Mouse (Mus musculus) small intestine, adult 2 months (tissue): ENCODE measurements around the gene Gm20219. TPM values are rescaled to one million over a fixed set of nuclear protein-coding genes. Genes with fewer than 3 reads are reported as not detected.

ENCODE experiments used
- H3K27ac ChIP-seq: fragments of 200-500 bp; 2 replicates; pipeline ENCODE4 v1.5.1; 2012; ENCODE audit warnings: low read depth, low read length, control low read depth, inconsistent platforms; ENCODE audit not compliant: insufficient read depth
- H3K27me3 ChIP-seq: fragments of 200-500 bp; 2 replicates; pipeline ENCODE4 v1.6.1; 2012; ENCODE audit warnings: mild to moderate bottlenecking, moderate library complexity, low read length, inconsistent platforms; ENCODE audit not compliant: control insufficient read depth, insufficient read depth
- H3K36me3 ChIP-seq: fragments of 200-500 bp; 2 replicates; pipeline ENCODE4 v1.6.1; 2012; ENCODE audit warnings: mild to moderate bottlenecking, low read length, control low read depth, inconsistent platforms; ENCODE audit not compliant: control insufficient read depth, insufficient read depth
- H3K4me1 ChIP-seq: fragments of 200-500 bp; 2 replicates; pipeline ENCODE4 v1.6.1; 2012; ENCODE audit warnings: low read length, inconsistent platforms, mixed read lengths; ENCODE audit not compliant: control insufficient read depth, insufficient read depth, insufficient read length
- H3K4me3 ChIP-seq: fragments of 200-500 bp; 2 replicates; pipeline ENCODE4 v1.5.1; 2012; ENCODE audit warnings: low read depth, mild to moderate bottlenecking, control low read depth, inconsistent platforms, low read length, moderate library complexity
- CTCF ChIP-seq: fragments of 200-500 bp; IDR thresholded peaks from 2 replicates; pipeline ENCODE4 v1.5.1; 2012; ENCODE audit warnings: low read depth, mild to moderate bottlenecking, control low read depth, inconsistent platforms, low read length, moderate library complexity, mixed read lengths; ENCODE audit not compliant: insufficient replicate concordance, insufficient read length; ENCODE audit errors: extremely low read depth
- POLR2A ChIP-seq: fragments of 200-500 bp; IDR thresholded peaks from 2 replicates; pipeline ENCODE4 v1.6.1; 2012; ENCODE audit warnings: low read depth, mild to moderate bottlenecking, control low read depth, inconsistent platforms, low read length, moderate library complexity
- WGBS: fragments of 180-500 bp; shearing (Covaris S2); methylation state at CpG from one replicate; pipeline ENCODE4 v1.1.7; 2018; 5-methylcytosine and 5-hydroxymethylcytosine counted together
- polyA plus RNA-seq: library from polyadenylated mRNA; depleted of rRNA; stranded (reverse); fragments of >200 nt; gene quantifications from 2 replicates; pipeline ENCODE4 v1.2.3, GENCODE M21; 2012

The Gm20219 gene
- polyA plus RNA-seq, 1 experiment: 2.7 TPM

DNA sequence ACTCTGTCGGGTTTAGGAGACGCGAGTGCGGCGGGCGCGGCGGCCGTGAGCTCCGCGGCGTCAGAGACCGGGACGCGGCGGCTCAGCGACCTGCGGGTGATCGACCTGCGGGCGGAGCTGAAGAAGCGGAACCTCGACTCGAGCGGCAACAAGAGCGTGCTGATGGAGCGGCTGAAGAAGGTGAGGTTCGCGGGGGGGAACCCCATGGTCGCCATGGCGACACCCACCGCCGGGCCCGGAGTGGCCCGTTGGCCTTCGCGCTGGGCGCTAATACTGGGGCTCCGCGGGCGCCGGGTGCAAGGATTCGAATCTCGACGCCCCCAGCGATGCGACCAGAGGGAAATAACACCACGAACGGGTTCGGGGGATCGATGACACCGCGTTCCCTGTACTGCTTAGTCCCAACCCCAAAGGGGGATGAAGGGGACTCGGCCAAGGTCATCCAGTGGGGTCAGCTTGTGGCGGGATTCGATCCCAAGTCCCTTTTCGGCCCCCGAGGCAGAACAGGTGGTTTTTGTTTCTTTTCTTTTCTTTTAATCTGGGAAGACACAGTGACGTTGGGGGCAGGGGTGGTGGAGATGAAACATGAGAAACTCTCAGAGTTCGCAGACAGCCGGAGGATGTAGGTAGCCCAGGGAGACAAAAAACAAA is 31.1 kb upstream of the Gm20219 start:
- peaks cover 50% of the 10 kb centered on the region for H3K36me3 ChIP-seq
- H3K27me3 ChIP-seq: no peaks in the 10 kb centered on the region
- peaks cover 19% of the 10 kb centered on the region for H3K4me1 ChIP-seq
- under 1% methylated on average over 61 of the region's 61 CpGs for WGBS
- no peak for TF ChIP-seq CTCF
- TF ChIP-seq POLR2A: no peak
- H3K27ac ChIP-seq: peak overlapping the region; percentile 80
- peak overlapping the region; percentile 95 for H3K4me3 ChIP-seq

DNA sequence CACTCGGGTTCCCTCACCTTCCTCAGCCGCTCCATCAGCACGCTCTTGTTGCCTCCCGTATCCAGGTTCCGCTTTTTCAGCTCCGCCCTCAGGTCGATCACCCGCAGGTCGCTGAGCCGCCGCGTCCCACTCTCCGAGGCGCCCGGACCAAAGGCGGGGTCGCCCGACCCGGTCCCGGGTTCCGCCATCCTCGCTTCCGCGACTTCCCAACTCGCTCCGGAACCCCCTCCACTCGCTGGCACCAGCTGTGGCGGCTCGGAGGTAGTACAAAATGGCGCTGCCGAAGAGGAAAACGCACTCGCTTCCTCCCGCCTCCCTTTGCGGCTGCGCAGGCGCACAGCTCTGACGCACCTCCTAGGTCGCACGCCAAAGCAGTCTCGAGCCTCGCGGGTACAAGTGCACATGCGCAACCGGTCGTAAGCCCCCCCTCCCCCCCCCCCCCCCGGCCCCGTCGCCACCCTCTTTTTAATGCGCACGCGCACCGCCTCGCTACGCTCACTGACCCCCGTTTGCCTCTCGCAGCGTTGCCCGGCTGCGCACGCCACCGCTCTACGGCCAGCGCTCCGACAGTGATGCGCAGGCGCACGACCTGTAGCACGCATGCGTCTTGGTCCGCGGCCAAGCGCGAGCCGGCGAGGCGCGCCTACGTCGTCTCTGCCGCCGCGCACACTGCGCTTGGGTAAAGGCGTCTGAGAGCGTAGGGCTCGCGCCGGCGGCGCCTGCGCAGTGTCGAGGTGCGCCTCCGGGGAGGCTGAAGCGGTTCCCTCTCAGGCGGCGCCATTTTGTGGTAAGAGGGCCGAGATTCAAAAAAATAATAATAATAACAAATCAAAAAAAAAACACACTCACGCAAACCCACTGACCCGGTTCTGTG is 30.3 kb upstream of the Gm20219 start, which contains the start of the genes Safb2 and Safb:
Gene Safb2 (minus strand): TSS at position 329 of the 874 bp plus-strand sequence.
Gene Safb (plus strand): TSS at position 569 of the 874 bp plus-strand sequence.
- peaks cover 45% of the 10 kb centered on the region for H3K36me3 ChIP-seq
- TF ChIP-seq POLR2A (peak; percentile 81), CTCF (no peak)
- H3K4me1 ChIP-seq: peaks cover 19% of the 10 kb centered on the region
- under 1% methylated on average over 100 of the region's 101 CpGs for WGBS
- H3K4me3 ChIP-seq: peak within 1 kb of the TSS; percentile 95
- no peaks in the 10 kb centered on the region for H3K27me3 ChIP-seq
- peak within 1 kb of the TSS; percentile 93 for H3K27ac ChIP-seq

DNA sequence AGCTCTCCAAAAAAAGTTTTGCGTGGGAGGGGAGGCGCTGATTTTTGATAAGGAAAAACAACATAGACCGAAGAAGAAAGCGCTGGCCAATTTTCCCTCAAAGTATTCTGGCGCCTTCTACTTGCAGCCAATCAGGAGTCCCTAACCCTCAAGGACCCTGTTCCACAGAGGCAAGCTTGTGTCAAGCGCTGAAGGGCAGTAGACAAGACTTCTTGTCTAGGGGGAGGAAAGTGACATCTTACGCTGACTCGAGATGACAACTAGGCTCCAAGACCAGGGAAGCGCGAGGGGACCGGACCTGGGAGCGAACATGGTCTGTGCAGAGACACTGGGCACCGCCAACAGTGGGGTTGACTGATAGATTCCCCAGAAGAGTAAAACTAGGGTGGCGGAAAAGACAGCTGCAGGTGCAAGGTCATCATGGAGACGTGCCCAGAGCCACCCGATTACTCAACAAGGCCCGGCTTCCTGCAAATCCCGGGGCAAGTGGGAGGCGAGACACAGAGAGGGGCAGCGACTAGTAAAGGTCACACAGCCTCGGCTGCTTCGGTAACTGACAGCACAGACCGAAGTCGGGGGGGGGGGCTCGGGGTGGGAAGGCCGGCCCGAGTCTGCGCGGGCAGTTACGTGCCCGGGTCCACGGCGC is 29.5 kb upstream of the Gm20219 start:
- WGBS: under 1% methylated on average over 33 of the region's 33 CpGs
- Histone ChIP-seq H3K27ac (peak overlapping the region; percentile 93), H3K4me1 (peaks cover 19% of the 10 kb centered on the region), H3K36me3 (peaks cover 42% of the 10 kb centered on the region), H3K4me3 (peak overlapping the region; percentile 89), H3K27me3 (no peaks in the 10 kb centered on the region)
- TF ChIP-seq POLR2A (no peak), CTCF (no peak)

DNA sequence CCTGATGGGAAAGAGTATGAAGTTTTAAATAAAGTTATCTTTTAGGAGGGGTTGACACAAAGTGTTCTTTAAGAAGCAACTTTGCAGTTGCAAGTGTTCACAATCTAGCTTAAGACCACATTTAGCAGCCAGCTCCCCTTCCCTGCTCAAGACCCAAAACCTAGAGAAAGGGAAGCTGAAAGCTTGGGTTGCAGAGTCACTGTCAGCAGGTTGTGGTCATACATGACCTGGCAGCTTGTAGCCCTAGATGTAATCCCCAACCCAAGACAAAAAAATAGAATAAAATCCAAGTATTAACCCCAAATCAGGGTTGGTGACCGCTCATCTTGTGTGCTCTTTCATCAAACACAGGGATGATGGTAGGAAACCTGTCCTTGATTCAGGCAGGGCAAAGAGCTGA is 28.9 kb upstream of the Gm20219 start:
- no peak for TF ChIP-seq POLR2A
- TF ChIP-seq CTCF: no peak
- Histone ChIP-seq H3K27ac (no peak overlapping the region), H3K27me3 (no peaks in the 10 kb centered on the region), H3K4me1 (peaks cover 19% of the 10 kb centered on the region), H3K36me3 (peaks cover 44% of the 10 kb centered on the region), H3K4me3 (peak overlapping the region; percentile 89)
- WGBS: 43% methylated on average over 1 of the region's 1 CpGs

DNA sequence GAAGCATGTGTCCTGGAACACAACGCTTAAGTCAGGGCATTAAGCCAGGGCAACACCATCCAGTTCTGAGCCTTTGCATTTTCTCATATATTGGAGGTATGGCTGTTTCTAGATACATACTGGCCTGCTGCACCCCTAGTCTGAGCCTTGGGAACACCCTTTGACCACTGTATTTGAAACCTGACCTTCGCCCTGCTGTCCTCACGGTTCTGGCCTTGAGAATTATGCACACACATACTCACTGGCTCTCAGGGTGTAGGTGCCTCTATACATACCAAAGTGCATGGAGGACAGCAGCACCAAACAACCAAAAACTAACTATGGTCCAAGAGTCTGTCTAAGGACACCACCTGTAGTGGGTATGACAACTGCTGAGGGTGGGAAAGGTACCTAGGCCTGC is 18.8 kb upstream of the Gm20219 start:
- peaks cover 78% of the 10 kb centered on the region for H3K36me3 ChIP-seq
- 63% methylated on average over 3 of the region's 3 CpGs for WGBS
- TF ChIP-seq POLR2A (no peak), CTCF (no peak)
- H3K4me3 ChIP-seq: no peak overlapping the region
- peak overlapping the region; percentile 25; the same call in 1 of the 2 replicates for H3K27ac ChIP-seq
- peaks cover 15% of the 10 kb centered on the region; the same call in 1 of the 2 replicates for H3K4me1 ChIP-seq
- H3K27me3 ChIP-seq: no peaks in the 10 kb centered on the region

DNA sequence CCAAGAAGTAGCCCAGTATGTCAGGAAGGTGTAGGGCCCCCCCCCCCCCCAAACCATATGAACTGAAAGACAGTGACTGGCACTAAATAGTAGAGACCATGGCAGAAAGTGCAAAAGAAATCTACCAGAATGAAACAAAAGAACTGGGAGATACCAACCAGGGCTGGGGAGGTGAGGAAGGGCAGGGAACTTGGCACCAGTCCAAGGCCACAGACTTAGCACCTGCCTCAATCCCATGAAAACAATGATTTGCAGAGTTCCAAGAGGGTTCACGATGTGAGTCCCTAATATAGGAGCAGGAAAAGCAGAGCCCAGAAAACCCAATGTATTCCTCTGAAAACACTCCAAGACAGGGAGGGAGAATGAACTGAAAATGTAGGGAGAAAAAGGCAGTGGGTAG is 18.0 kb upstream of the Gm20219 start:
- H3K27ac ChIP-seq: peak overlapping the region; percentile 21; the same call in 1 of the 2 replicates
- H3K27me3 ChIP-seq: no peaks in the 10 kb centered on the region
- TF ChIP-seq POLR2A (no peak), CTCF (no peak)
- H3K4me3 ChIP-seq: no peak overlapping the region
- peaks cover 15% of the 10 kb centered on the region; the same call in 1 of the 2 replicates for H3K4me1 ChIP-seq
- peaks cover 78% of the 10 kb centered on the region for H3K36me3 ChIP-seq
- 6% methylated on average over 1 of the region's 1 CpGs for WGBS
